ENCODE assay signal across 8 mouse cellular contexts in genomic region chr2:152177162-152177805, GRCm38 (mm10). TPM values are rescaled to one million over a fixed set of nuclear protein-coding genes. Genes with fewer than 3 reads are reported as not detected.
DNase-seq lines count a peak whose midpoint lies in the region; ATAC-seq and TF ChIP-seq lines count a peak whose summit lies in the region.

No protein-coding gene starts in this region.

- peak; percentile 40; the same call in 1 of the 2 replicates for ATAC-seq in forebrain, postnatal 0 days
- ATAC-seq in hindbrain, embryonic 13.5 days (ENCODE audit: low FRiP score) = no peak
- no peak for ATAC-seq in liver, embryonic 12.5 days

- peak; percentile 60 for DNase-seq in adrenal gland, postnatal 14 days
- no peak for DNase-seq in forebrain, postnatal 0 days
- DNase-seq in retina, postnatal 1 day = peak; percentile 43
- no peak for DNase-seq in ovary, adult 18-20 months (ENCODE audit: low spot score)
- DNase-seq in left cerebral cortex, adult 18-20 months (ENCODE audit: low spot score in 2 of 2) = no peak
- no peak for DNase-seq in cerebellum, adult 8-10 months

- H3K27ac ChIP-seq in forebrain, postnatal 0 days (ENCODE audit: low read depth, low read length) = no peak overlapping the region
- H3K27ac ChIP-seq in hindbrain, embryonic 13.5 days = no peak overlapping the region
- H3K27ac ChIP-seq in liver, embryonic 12.5 days = no peak overlapping the region

- peak overlapping the region; percentile 19; the same call in 1 of the 2 replicates for H3K4me2 ChIP-seq in forebrain, postnatal 0 days (ENCODE audit: low read depth)
- peak overlapping the region; percentile 30 for H3K4me2 ChIP-seq in hindbrain, embryonic 13.5 days
- peak overlapping the region; percentile 37 for H3K4me2 ChIP-seq in liver, embryonic 12.5 days

- H3K9ac ChIP-seq in forebrain, postnatal 0 days = no peak overlapping the region
- H3K9ac ChIP-seq in hindbrain, embryonic 13.5 days = no peak overlapping the region
- H3K9ac ChIP-seq in liver, embryonic 12.5 days = no peak overlapping the region

- H3K4me3 ChIP-seq in forebrain, postnatal 0 days (ENCODE audit: low read depth, low read length) = no peak overlapping the region
- 0 out of 2 replicates have a peak overlapping the region, but pooled peaks have one; percentile 4 for H3K4me3 ChIP-seq in hindbrain, embryonic 13.5 days
- no peak overlapping the region for H3K4me3 ChIP-seq in liver, embryonic 12.5 days

- 9% methylated on average over 23 of the region's 24 CpGs for WGBS in forebrain, postnatal 0 days
- WGBS in hindbrain, embryonic 13.5 days = 6% methylated on average over 24 of the region's 24 CpGs
- WGBS in liver, embryonic 12.5 days (ENCODE audit: insufficient replicate concordance) = 17% methylated on average over 24 of the region's 24 CpGs

- no peaks in the 10 kb centered on the region for H3K9me3 ChIP-seq in forebrain, postnatal 0 days (ENCODE audit: low read length)
- H3K9me3 ChIP-seq in hindbrain, embryonic 13.5 days = 0 out of 2 replicates have a peak, but pooled peaks cover 5% of the 10 kb centered on the region
- H3K9me3 ChIP-seq in liver, embryonic 12.5 days (replicated peaks) = no peaks in the 10 kb centered on the region

- no peaks in the 10 kb centered on the region for H3K36me3 ChIP-seq in forebrain, postnatal 0 days (ENCODE audit: insufficient read depth)
- no peaks in the 10 kb centered on the region for H3K36me3 ChIP-seq in hindbrain, embryonic 13.5 days
- no peaks in the 10 kb centered on the region for H3K36me3 ChIP-seq in liver, embryonic 12.5 days

- no peak for TF ChIP-seq CTCF in forebrain, postnatal 0 days (IDR thresholded peaks at IDR 0.05; ENCODE audit: low read depth)

- no peaks in the 10 kb centered on the region for H3K27me3 ChIP-seq in forebrain, postnatal 0 days (ENCODE audit: insufficient read depth, low read length)
- H3K27me3 ChIP-seq in hindbrain, embryonic 13.5 days = no peaks in the 10 kb centered on the region
- peaks cover 32% of the 10 kb centered on the region for H3K27me3 ChIP-seq in liver, embryonic 12.5 days (replicated peaks)

- no peaks in the 10 kb centered on the region for H3K4me1 ChIP-seq in forebrain, postnatal 0 days (ENCODE audit: insufficient read depth)
- peaks cover 11% of the 10 kb centered on the region for H3K4me1 ChIP-seq in hindbrain, embryonic 13.5 days (replicated peaks)
- H3K4me1 ChIP-seq in liver, embryonic 12.5 days = no peaks in the 10 kb centered on the region

RNA-seq across cellular contexts. Expression of gene Tcf15, which starts 33.9 kb away (rescaled TPM):
- total RNA-seq in adrenal gland, postnatal 14 days (2021) = 20.2 and 22.0 TPM in 2 replicates
- 1.6 TPM in 1 of 2 replicates, not detected in the other for total RNA-seq in forebrain, postnatal 0 days (2014; rRNA removed)
- 0.69 and 1.1 TPM in 2 replicates for polyA plus RNA-seq in forebrain, postnatal 0 days (2015; fragmentation: Nextera tagmentation; extraction: Ambion mirVana)
- polyA plus RNA-seq in hindbrain, embryonic 13.5 days (2015; fragmentation: Nextera tagmentation; extraction: Ambion mirVana) = 2.8 and 3.2 TPM in 2 replicates
- 0.42 and 0.94 TPM in 2 replicates for polyA plus RNA-seq in liver, embryonic 12.5 days (2016; fragmentation: Nextera tagmentation; extraction: Ambion mirVana)
- 1 to 10 TPM; 1.5 to 1.8 TPM for total RNA-seq in left cerebral cortex, adult 18-20 months (2021)

RNA-seq across cellular contexts. Expression of gene Csnk2a1, which starts 49.4 kb away (rescaled TPM):
- 103 and 105 TPM in 2 replicates for total RNA-seq in adrenal gland, postnatal 14 days (2021)
- 193 and 219 TPM in 2 replicates for total RNA-seq in forebrain, postnatal 0 days (2014; rRNA removed)
- polyA plus RNA-seq in forebrain, postnatal 0 days (2015; fragmentation: Nextera tagmentation; extraction: Ambion mirVana) = 98.1 and 112 TPM in 2 replicates
- polyA plus RNA-seq in hindbrain, embryonic 13.5 days (2015; fragmentation: Nextera tagmentation; extraction: Ambion mirVana) = 122 and 127 TPM in 2 replicates
- polyA plus RNA-seq in liver, embryonic 12.5 days (2016; fragmentation: Nextera tagmentation; extraction: Ambion mirVana) = 44.0 and 48.8 TPM in 2 replicates
- total RNA-seq in left cerebral cortex, adult 18-20 months (2021) = 100 to 1,000 TPM in 1 of 2 experiments, 10 to 100 TPM in 1; 96.9 to 100 TPM

Comparison
In these comparisons a context has a peak if more than half of its experiments do, and no peak if none do; other contexts are left out.
1. DNase-seq: peak in adrenal gland, postnatal 14 days (single experiment) and retina, postnatal 1 day (single experiment); none in forebrain, postnatal 0 days (single experiment), ovary, adult 18-20 months (single experiment), left cerebral cortex, adult 18-20 months (0 of 2) and cerebellum, adult 8-10 months (single experiment).
2. Peak in every context shown above with its lines, with median percentiles within 50 percentile points of each other: H3K4me2 ChIP-seq.